Comparison of ENCODE assay signal across 9 mouse cellular contexts in the genomic region with DNA sequence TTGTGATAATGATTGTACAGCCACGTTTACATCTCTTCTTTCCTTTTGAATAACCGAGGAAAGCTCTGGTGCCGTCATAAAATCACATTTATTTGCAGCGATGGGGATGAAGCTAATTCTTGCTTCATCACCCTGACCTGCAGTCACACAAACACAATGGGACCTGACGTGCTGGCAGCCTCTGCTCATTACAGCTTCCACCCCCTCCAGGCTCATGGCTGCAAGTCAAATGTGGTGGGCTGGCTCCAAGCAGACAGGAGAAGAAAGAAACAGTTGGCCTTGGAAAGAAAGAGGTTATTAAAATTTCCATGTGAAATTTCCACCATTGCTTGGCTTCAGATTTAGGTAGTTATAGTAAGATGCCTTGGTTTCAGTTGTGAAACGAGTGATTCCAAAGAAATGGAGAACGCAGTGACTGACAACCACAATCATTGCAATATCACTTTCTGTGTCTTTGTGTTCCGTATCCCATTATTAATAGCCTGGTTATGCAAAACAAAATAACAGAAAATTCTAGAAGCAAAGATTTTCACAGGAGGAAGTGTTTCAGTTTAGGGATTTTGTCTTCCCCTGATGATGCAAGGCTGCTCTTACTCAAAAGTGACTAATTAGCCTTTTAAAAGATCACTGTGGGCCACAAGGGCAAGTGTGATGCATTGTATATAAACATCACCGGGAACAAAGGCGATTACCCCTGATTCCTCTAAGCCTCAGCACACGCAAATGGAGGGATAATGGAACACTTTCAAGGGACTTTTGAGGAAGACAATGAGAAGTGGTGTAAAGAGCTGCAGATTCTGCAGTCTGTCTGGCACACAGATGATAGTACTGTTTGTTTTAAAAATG.
DNase-seq lines count a peak whose midpoint lies in the region; ATAC-seq and TF ChIP-seq lines count a peak whose summit lies in the region.
"Had no signal": no experiment of that assay in that cellular context is flagged by ENCODE, and none has a peak within 500 bp of the region (broad histone marks: within the 10 kb centered on the region; RNA-seq: fewer than 3 reads in every experiment).

No protein-coding gene starts in this region.

- H3K9me3 ChIP-seq in heart, embryonic 12.5 days (replicated peaks) = no peaks in the 10 kb centered on the region
- no peaks in the 10 kb centered on the region for H3K9me3 ChIP-seq in kidney, embryonic 15.5 days (replicated peaks)
- H3K9me3 ChIP-seq: megakaryocyte, embryonic 14.5 days had no signal

- TF ChIP-seq CTCF in thymus, adult 2 months (IDR thresholded peaks at IDR 0.05; ENCODE audit: borderline replicate concordance, control insufficient read depth, extremely low read depth, insufficient read depth, low read length, poor library complexity) = no peak

- no peak for TF ChIP-seq POLR2A in thymus, adult 2 months (IDR thresholded peaks at IDR 0.05; ENCODE audit: control insufficient read depth, extremely low read depth, insufficient read depth, low read length, poor library complexity)

- no peak for ATAC-seq in heart, embryonic 12.5 days (ENCODE audit: insufficient number of reproducible peaks, low FRiP score)
- no peak for ATAC-seq in kidney, embryonic 15.5 days (replicated peaks; ENCODE audit: low FRiP score)

- peak; percentile 91 for DNase-seq in heart, adult 11 months
- peak; percentile 93 to 96 for DNase-seq in cerebellum, postnatal 10 days
- peak; percentile 17 to 20 for DNase-seq in heart, adult 9 months (ENCODE audit: low spot score in 2 of 2)
- DNase-seq in mesoderm, embryonic 11.5 days (ENCODE audit: low read depth, low spot score) = peak; percentile 23
- no peak for DNase-seq in thymus, adult 2 months
- DNase-seq in kidney, adult 8-10 months = no peak

- no peak overlapping the region for H3K9ac ChIP-seq in heart, embryonic 12.5 days
- no peak overlapping the region for H3K9ac ChIP-seq in kidney, embryonic 15.5 days

- peaks cover 4% of the 10 kb centered on the region; the same call in 1 of the 2 replicates for H3K4me1 ChIP-seq in heart, embryonic 12.5 days (replicated peaks)
- H3K4me1 ChIP-seq in thymus, adult 2 months (replicated peaks; ENCODE audit: control insufficient read depth, insufficient read depth, low read length) = no peaks in the 10 kb centered on the region
- peaks cover 18% of the 10 kb centered on the region for H3K4me1 ChIP-seq in kidney, embryonic 15.5 days
- H3K4me1 ChIP-seq: megakaryocyte, embryonic 14.5 days had no signal

- no peaks in the 10 kb centered on the region for H3K36me3 ChIP-seq in heart, embryonic 12.5 days
- H3K36me3 ChIP-seq in thymus, adult 2 months (ENCODE audit: control insufficient read depth, insufficient read depth, low read length) = no peaks in the 10 kb centered on the region
- H3K36me3 ChIP-seq in kidney, embryonic 15.5 days = no peaks in the 10 kb centered on the region

- no peak overlapping the region for H3K4me2 ChIP-seq in heart, embryonic 12.5 days
- H3K4me2 ChIP-seq in kidney, embryonic 15.5 days = no peak overlapping the region

- H3K27ac ChIP-seq in heart, embryonic 12.5 days (ENCODE audit: poor library complexity, severe bottlenecking) = no peak overlapping the region
- no peak overlapping the region for H3K27ac ChIP-seq in thymus, adult 2 months (ENCODE audit: control insufficient read depth, insufficient read depth, low read length)
- no peak overlapping the region for H3K27ac ChIP-seq in kidney, embryonic 15.5 days

- no peak overlapping the region for H3K4me3 ChIP-seq in heart, embryonic 12.5 days
- H3K4me3 ChIP-seq in thymus, adult 2 months (ENCODE audit: control insufficient read depth, insufficient read depth, low read length) = no peak overlapping the region
- no peak overlapping the region for H3K4me3 ChIP-seq in kidney, embryonic 15.5 days (replicated peaks)
- H3K4me3 ChIP-seq: megakaryocyte, embryonic 14.5 days had no signal

- 55% methylated on average over 11 of the region's 11 CpGs for WGBS in heart, embryonic 12.5 days
- WGBS in thymus, adult 2 months = 90% methylated on average over 11 of the region's 11 CpGs
- 53% methylated on average over 11 of the region's 11 CpGs for WGBS in kidney, embryonic 15.5 days

- no peaks in the 10 kb centered on the region for H3K27me3 ChIP-seq in heart, embryonic 12.5 days (replicated peaks)
- H3K27me3 ChIP-seq in thymus, adult 2 months (ENCODE audit: control insufficient read depth, insufficient read depth, low read length) = no peaks in the 10 kb centered on the region
- H3K27me3 ChIP-seq in kidney, embryonic 15.5 days = no peaks in the 10 kb centered on the region
- H3K27me3 ChIP-seq: megakaryocyte, embryonic 14.5 days had no signal

Comparison
In these comparisons a context has a peak if more than half of its experiments do, and no peak if none do; other contexts are left out.
1. DNase-seq: peak in heart, adult 11 months (single experiment), cerebellum, postnatal 10 days (2 of 2), heart, adult 9 months (2 of 2) and mesoderm, embryonic 11.5 days (single experiment); none in thymus, adult 2 months (single experiment) and kidney, adult 8-10 months (0 of 2).